Mouse (Mus musculus) central nervous system, embryonic 11.5 days (tissue): ENCODE measurements around the gene Vmn2r90. TPM values are rescaled to one million over a fixed set of nuclear protein-coding genes. Genes with fewer than 3 reads are reported as not detected.

Source experiments
- polyA plus RNA-seq: library from polyadenylated mRNA; depleted of rRNA; stranded (reverse); fragments of >200 nt; gene quantifications from 2 replicates; pipeline ENCODE4 v1.2.3, GENCODE M21; 2012; rRNA removed

The Vmn2r90 gene
- not detected in 2 replicates for polyA plus RNA-seq

DNA sequence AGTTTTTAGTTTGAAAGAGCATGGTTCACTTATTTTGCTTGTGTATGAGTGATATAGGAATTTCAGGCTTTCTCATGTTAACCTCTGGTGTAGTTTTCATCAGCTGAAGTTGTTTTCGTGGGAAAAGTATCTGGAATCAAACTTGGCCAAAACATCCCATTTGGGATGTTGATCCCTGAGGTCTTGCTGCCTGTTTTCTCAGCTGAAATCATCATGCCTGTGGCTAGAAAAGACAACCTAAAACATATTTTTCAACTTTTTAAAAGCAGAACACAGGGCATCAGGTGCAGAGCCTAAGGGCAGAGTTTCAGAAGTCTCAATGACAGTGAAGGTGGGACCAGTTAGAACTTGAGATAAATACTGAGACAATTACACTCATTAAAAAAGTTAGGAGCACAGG, at the start of gene Vmn2r90:
TSS of gene Vmn2r90 (plus strand) at position 301 of the 400 bp plus-strand sequence.

Other genes starting within 250 kb of the Vmn2r90 start
- 6.9 and 12.2 TPM in 2 replicates for gene Lnpep, start 78.7 kb upstream of the Vmn2r90 start, polyA plus RNA-seq
- 110 and 147 TPM in 2 replicates for gene Spaca6, start 123.4 kb downstream of the Vmn2r90 start, polyA plus RNA-seq
- 0.06 TPM in 1 of 2 replicates, not detected in the other for gene Has1, start 151.5 kb downstream of the Vmn2r90 start, polyA plus RNA-seq
- gene Fpr1, start 180.2 kb downstream of the Vmn2r90 start, polyA plus RNA-seq = not detected in 2 replicates
- 0.05 TPM in 1 of 2 replicates, not detected in the other for gene Fpr2, start 184.1 kb downstream of the Vmn2r90 start, polyA plus RNA-seq
- not detected in 2 replicates for gene Fpr3, start 184.1 kb downstream of the Vmn2r90 start, polyA plus RNA-seq